Mouse (Mus musculus) lung, embryonic 14.5 days (tissue): ENCODE results near the gene Abcb8. TPM values are rescaled to one million over a fixed set of nuclear protein-coding genes. Genes with fewer than 3 reads are reported as not detected.
A peak's percentile ranks its signal among the peaks of the same experiment; 100 is the strongest.

Experiments
- ATAC-seq: fragments of 200-750 bp; cut with Nextera tagmentation; 2 replicates; pipeline ENCODE4 v1.8.0; 2017; ENCODE audit warnings: mild to moderate bottlenecking, moderate TSS enrichment, moderate library complexity; ENCODE audit not compliant: insufficient read depth
- DNase-seq: peaks from one replicate; pipeline ENCODE4 v3.0.0-alpha.2; 2015
- H3K27ac ChIP-seq: fragments of 300-500 bp; sonication (generic); 2 replicates; pipeline ENCODE4 v1.5.1; 2014; ENCODE audit warnings: low read depth, mild to moderate bottlenecking, moderate library complexity
- H3K27me3 ChIP-seq: fragments of 300-500 bp; sonication (generic); 2 replicates; pipeline ENCODE4 v1.6.1; 2014; ENCODE audit warnings: low read length, control low read depth; ENCODE audit not compliant: insufficient read depth
- H3K36me3 ChIP-seq: fragments of 300-500 bp; sonication (generic); 2 replicates; pipeline ENCODE4 v1.6.1; 2014; ENCODE audit warnings: control low read depth; ENCODE audit not compliant: insufficient read depth
- H3K4me1 ChIP-seq: fragments of 300-500 bp; sonication (generic); 2 replicates; pipeline ENCODE4 v1.6.1; 2014; ENCODE audit warnings: antibody characterized with exemption, control low read depth; ENCODE audit not compliant: insufficient read depth
- H3K4me2 ChIP-seq: fragments of 300-500 bp; sonication (generic); 2 replicates; pipeline ENCODE4 v1.6.1; 2014; ENCODE audit warnings: mild to moderate bottlenecking
- H3K4me3 ChIP-seq: fragments of 300-500 bp; sonication (generic); 2 replicates; pipeline ENCODE4 v1.5.1; 2014; ENCODE audit warnings: low read depth, low read length
- H3K9ac ChIP-seq: fragments of 300-500 bp; sonication (generic); 2 replicates; pipeline ENCODE4 v1.6.1; 2014
- H3K9me3 ChIP-seq: fragments of 300-500 bp; sonication (generic); 2 replicates; pipeline ENCODE4 v1.6.1; 2016; ENCODE audit warnings: low read depth, low read length, control low read depth
- CTCF ChIP-seq: IDR thresholded peaks from 2 replicates; pipeline ENCODE4 v1.5.1; 2016; ENCODE audit warnings: antibody characterized with exemption, low read depth
- WGBS: fragments of 180-500 bp; shearing (Covaris S2); extraction: QIAGEN DNeasy Blood & Tissue Kit; methylation state at CpG from one replicate; pipeline ENCODE4 v1.1.7; 2014; 5-methylcytosine and 5-hydroxymethylcytosine counted together
- polyA plus RNA-seq: library from polyadenylated mRNA; unstranded; fragments of >200 nt; fragmentation: Nextera tagmentation; extraction: Ambion mirVana; gene quantifications from 2 replicates; pipeline ENCODE4 v1.2.1, GENCODE M21; 2014

The Abcb8 gene
- 39.4 and 43.5 TPM in 2 replicates for polyA plus RNA-seq

DNA sequence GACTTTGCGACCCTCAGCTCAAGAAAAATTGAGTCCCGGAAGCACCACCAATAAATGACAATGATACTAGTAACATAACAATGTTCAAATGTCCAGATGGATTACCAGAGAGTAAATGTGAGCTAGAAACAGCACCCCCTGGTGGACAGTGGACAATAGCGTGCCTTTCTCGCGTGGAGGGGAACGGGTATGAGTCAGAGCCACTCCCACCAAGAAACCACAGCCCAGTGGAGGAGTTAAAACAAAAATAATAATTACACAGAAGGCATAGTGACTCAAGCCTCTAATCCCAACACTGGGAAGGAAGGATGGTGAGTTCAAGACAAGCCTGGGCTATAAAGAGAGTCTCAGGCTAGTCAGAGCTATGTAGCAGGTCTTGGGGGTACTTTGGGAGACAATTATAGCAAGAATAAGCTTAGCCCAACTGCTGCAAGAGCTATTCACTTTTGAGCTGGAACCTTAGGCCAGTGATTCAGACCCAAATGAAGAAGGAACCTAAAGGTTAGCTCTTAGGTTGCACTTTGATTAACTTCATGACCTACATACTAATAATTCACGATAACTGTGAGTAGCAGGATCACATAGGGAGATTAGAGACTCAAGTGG lies at the start of gene Abcb8:
Abcb8 (plus strand) TSS at position 272 of the 606 bp plus-strand sequence.
- peak within 1 kb of the TSS; percentile 47 for H3K9ac ChIP-seq
- ATAC-seq: no peak
- 18% methylated on average over 7 of the region's 7 CpGs for WGBS

DNA sequence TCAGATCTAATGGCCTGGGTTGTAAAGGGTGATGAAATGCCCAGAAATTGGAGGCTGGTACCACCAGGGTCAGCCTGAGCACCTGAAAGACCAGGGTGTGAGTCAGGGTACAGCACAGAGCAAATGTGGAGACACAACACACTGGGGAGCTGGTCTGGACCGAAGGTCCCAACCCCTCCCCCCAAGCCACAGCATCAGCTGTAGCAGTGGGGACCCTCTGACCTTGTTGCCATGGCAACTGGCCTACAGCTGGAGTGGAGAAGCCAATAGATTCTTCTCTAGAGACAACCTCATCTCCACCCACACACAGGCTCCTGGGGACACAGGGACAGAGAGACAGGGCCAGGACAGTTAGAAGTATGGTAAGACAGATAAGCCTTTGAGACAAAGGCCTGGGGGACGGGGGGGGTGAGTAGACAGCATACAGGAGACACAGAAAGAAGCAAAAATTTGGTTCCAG lies 49.5 kb upstream of the Abcb8 start:
- TF ChIP-seq CTCF: no peak
- no peak overlapping the region for H3K9ac ChIP-seq
- peak; percentile 53 for DNase-seq
- no peak for ATAC-seq
- H3K4me1 ChIP-seq: peaks cover 50% of the 10 kb centered on the region
- no peak overlapping the region for H3K4me3 ChIP-seq
- H3K9me3 ChIP-seq: no peaks in the 10 kb centered on the region
- H3K4me2 ChIP-seq: peak overlapping the region; percentile 43
- H3K27me3 ChIP-seq: peaks cover 1% of the 10 kb centered on the region; the same call in 1 of the 2 replicates
- H3K27ac ChIP-seq: peak overlapping the region; percentile 54; the same call in 1 of the 2 replicates
- WGBS: 17% methylated on average over 2 of the region's 2 CpGs
- H3K36me3 ChIP-seq: no peaks in the 10 kb centered on the region

More for the DNA sequence above, at the start of gene Abcb8:
- no peaks in the 10 kb centered on the region for H3K4me1 ChIP-seq
- peak; percentile 85 for TF ChIP-seq CTCF
- peak within 1 kb of the TSS; percentile 54 for H3K4me3 ChIP-seq
- H3K27me3 ChIP-seq: peaks cover 4% of the 10 kb centered on the region
- H3K4me2 ChIP-seq: peak within 1 kb of the TSS; percentile 72
- no peaks in the 10 kb centered on the region for H3K9me3 ChIP-seq
- peak within 1 kb of the TSS; percentile 65; the same call in 1 of the 2 replicates for H3K27ac ChIP-seq
- DNase-seq: peak; percentile 87
- H3K36me3 ChIP-seq: no peaks in the 10 kb centered on the region

DNA sequence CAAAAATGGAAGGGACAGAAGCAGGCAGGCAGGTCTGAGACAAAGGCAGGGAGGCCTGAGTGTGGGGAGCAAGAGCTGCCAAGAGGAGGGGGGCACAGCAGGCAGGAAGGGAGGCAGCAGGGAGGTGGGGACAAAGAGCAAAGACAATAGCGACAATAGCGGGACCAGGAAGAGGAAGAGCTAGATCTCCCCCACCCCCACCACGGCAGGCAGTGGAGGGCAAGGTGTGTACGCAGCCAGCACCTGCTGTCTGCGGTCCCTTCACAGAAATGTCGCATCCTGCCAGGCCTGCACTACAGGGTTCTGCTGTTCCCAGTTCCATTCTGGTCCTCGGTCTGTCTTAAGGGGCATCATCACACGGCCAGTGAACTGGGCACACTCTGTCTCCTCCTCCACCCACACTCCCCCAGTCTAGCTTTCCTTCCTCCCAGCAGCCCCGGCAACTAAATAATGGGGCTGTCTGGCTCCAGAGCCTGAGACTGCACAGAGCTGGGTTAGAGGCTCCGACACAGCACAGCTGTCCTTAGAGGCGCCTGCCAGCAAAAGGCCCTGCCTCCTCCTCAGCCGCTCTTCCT lies 48.9 kb upstream of the Abcb8 start:
- H3K27me3 ChIP-seq: peaks cover 7% of the 10 kb centered on the region; the same call in 1 of the 2 replicates
- H3K4me2 ChIP-seq: peak overlapping the region; percentile 43
- ATAC-seq (peak; percentile 83), DNase-seq (peak; percentile 85)
- WGBS: 13% methylated on average over 12 of the region's 12 CpGs
- no peaks in the 10 kb centered on the region for H3K36me3 ChIP-seq
- no peak for TF ChIP-seq CTCF
- no peak overlapping the region for H3K4me3 ChIP-seq
- H3K9ac ChIP-seq: peak overlapping the region; percentile 5; the same call in 1 of the 2 replicates
- peaks cover 52% of the 10 kb centered on the region for H3K4me1 ChIP-seq
- H3K9me3 ChIP-seq: no peaks in the 10 kb centered on the region
- peak overlapping the region; percentile 54; the same call in 1 of the 2 replicates for H3K27ac ChIP-seq

DNA sequence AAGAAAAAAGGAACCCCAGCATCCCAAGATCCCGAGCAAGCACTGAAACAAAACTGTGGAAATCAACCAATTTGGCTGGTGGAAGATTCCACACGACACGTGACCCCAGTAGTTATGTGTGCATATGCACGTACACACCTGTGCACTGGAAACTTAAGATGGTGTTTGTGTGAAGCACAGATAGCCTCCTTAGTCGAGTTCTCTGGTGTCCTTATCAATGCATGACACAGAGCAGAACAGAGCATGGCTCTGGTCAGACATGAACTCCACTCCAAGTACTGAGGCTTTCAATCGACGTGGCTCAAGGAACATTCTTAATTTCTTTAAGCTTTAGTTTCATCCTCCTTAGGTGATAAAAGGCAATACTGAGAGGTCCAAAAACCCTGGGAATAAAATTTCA lies 47.1 kb upstream of the Abcb8 start:
- H3K4me1 ChIP-seq: peaks cover 62% of the 10 kb centered on the region
- no peaks in the 10 kb centered on the region for H3K36me3 ChIP-seq
- H3K27me3 ChIP-seq: peaks cover 23% of the 10 kb centered on the region
- no peaks in the 10 kb centered on the region for H3K9me3 ChIP-seq
- H3K4me3 ChIP-seq: no peak overlapping the region
- H3K9ac ChIP-seq: no peak overlapping the region
- no peak overlapping the region for H3K4me2 ChIP-seq
- TF ChIP-seq CTCF: no peak
- no peak for DNase-seq
- H3K27ac ChIP-seq: no peak overlapping the region
- WGBS: 78% methylated on average over 7 of the region's 7 CpGs
- no peak for ATAC-seq

DNA sequence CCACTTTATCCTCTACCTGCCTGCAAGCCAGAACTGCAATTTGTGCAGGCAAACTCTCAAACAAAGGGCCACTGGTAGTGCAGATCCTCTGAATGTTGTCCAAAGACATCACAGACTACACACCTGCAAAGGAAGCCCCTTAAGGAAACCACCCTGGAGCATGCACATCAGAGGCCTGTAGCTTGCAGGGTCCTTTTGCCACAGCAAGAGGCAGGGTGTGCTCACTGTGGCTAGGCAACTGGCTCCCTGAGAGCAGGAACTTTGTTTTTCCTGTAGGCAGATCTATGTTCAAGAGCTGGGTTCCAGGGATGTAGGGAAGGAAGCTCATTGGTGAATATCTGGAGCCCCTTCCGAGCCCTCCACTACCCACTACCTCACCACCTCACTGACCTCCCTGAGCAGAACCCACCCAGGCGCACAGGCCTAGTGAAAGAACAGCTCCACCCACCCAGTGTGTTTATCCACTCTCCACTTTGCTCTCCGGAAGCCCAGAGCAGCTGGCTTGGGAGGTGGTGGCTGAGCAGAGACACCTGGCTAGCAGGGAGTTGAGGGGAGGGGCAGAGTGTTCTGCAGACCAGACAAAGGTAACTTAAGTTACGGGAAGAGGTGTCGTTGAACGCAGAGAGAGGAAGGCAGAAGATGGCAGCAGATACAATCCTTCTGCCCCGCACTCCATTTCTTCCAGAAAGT lies 46.1 kb upstream of the Abcb8 start:
- Histone ChIP-seq H3K27ac (no peak overlapping the region), H3K27me3 (peaks cover 25% of the 10 kb centered on the region), H3K4me1 (peaks cover 61% of the 10 kb centered on the region), H3K4me3 (peak overlapping the region; percentile 39; the same call in 1 of the 2 replicates), H3K9me3 (no peaks in the 10 kb centered on the region), H3K36me3 (no peaks in the 10 kb centered on the region), H3K9ac (no peak overlapping the region), H3K4me2 (peak overlapping the region; percentile 98)
- DNase-seq (peak; percentile 62), ATAC-seq (no peak)
- TF ChIP-seq CTCF: no peak
- WGBS: 24% methylated on average over 7 of the region's 7 CpGs

DNA sequence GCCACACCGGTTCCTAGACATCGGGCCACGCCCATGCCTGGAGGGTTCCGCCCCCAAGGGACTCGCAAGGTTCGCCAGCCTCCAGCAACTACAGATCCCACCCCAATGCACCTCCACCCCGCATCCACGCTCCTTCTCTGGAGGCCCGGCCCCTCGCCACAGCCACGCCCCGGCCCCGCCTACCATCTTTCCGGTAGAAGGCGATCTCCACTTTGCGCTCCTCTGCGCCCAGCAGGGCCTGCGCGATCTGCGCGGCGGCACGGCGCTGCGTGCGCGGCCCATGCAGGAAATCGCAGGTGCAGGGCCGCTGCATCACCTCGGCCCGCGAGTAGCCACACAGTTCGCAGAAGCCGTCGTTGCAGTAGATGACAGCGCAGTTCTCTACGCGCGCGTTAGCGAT lies 45.3 kb upstream of the Abcb8 start:
- peak; percentile 11; the same call in 1 of the 2 replicates for ATAC-seq
- Histone ChIP-seq H3K9me3 (no peaks in the 10 kb centered on the region), H3K36me3 (no peaks in the 10 kb centered on the region), H3K4me2 (peak overlapping the region; percentile 98), H3K4me1 (peaks cover 56% of the 10 kb centered on the region), H3K27me3 (peaks cover 29% of the 10 kb centered on the region), H3K27ac (no peak overlapping the region), H3K4me3 (peak overlapping the region; percentile 39), H3K9ac (peak overlapping the region; percentile 36; the same call in 1 of the 2 replicates)
- DNase-seq: peak; percentile 82
- TF ChIP-seq CTCF: no peak
- under 1% methylated on average over 41 of the region's 41 CpGs for WGBS
